Mouse (Mus musculus) bone marrow macrophage, adult 2 months (primary cell): Measurements from ENCODE around the gene Urah.

Experiments used
- CTCF ChIP-seq: IDR thresholded peaks from 2 replicates; pipeline ENCODE4 v1.5.1; 2012; ENCODE audit warnings: low read depth, mild to moderate bottlenecking, low read length, moderate library complexity
- POLR2A ChIP-seq: IDR thresholded peaks from 2 replicates; pipeline ENCODE4 v1.6.1; 2012; ENCODE audit warnings: mild to moderate bottlenecking, low read depth, low read length, borderline replicate concordance

GRCm38 (mm10) chr7:140880865-140881515 is 46.2 kb downstream of the Urah start:
- TF ChIP-seq CTCF (no peak), POLR2A (no peak)
